Mouse (Mus musculus): ENCODE data around the gene Ptcra. TPM values are rescaled to one million over a fixed set of nuclear protein-coding genes. Genes with fewer than 3 reads are reported as not detected.

Ptcra gene
- polyA plus RNA-seq (2015; fragmentation: Nextera tagmentation; extraction: Ambion mirVana): 0.24 and 0.33 TPM in 2 replicates

DNA sequence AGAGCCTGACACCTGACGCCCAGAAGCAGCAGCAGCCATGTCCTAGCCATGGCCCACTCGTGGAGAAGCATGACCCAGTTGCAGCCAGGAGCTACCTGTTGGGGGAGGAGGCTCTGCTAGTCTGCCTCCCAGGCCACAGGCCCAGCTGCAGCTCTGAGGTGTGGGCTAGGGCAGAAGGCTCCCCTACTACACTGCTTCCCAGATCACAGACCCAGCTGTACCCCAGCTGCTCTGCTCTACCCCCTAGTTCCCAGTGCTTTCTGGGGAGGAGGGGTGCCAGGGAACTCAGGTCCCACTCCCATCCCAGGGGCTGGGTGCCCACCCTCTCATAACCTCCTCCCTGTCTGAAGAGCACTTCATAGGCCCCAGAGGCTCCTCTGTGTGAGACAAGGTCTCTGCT is at the start of gene Ptcra:
Ptcra (minus strand) TSS at position 169 of the 400 bp plus-strand sequence.
- WGBS: 77% methylated on average over 2 of the region's 2 CpGs
- no peaks in the 10 kb centered on the region for H3K4me1 ChIP-seq (replicated peaks; ENCODE audit: control insufficient read depth, insufficient read depth, low read length)
- TF ChIP-seq CTCF (IDR thresholded peaks at IDR 0.05; ENCODE audit: low read depth): no peak

DNA sequence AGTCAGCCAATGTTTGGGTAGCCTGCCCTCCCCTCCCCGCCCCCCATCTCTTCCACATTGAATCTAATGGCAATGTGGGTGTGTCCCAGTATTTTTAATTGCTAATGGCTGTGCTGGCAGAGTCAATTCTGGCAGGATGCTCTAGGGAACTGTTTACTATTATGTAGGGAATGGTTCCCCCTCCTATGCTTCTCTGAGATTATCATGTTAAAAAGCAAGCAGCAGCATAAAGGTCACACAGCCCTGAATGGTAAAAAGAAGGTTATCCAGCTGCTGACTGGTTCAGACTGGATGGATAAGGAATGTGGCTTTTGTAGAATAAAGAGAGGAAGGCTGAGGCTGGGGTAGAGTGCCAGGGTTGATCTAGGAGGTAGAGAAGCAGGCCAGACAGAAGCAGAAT is 48.9 kb upstream of the Ptcra start:
- Histone ChIP-seq H3K4me1 (replicated peaks; ENCODE audit: control insufficient read depth, insufficient read depth, low read length) (no peaks in the 10 kb centered on the region), H3K27ac (ENCODE audit: low read depth, low read length) (no peak overlapping the region), H3K4me2 (replicated peaks; ENCODE audit: low read depth) (no peak overlapping the region), H3K36me3 (ENCODE audit: control insufficient read depth, insufficient read depth) (peaks cover 43% of the 10 kb centered on the region), H3K9me3 (ENCODE audit: control insufficient read depth) (no peaks in the 10 kb centered on the region), H3K9ac (ENCODE audit: low read depth, low read length) (no peak overlapping the region), H3K4me3 (ENCODE audit: low read depth, low read length) (no peak overlapping the region), H3K27me3 (replicated peaks; ENCODE audit: control insufficient read depth, insufficient read depth, low read length) (no peaks in the 10 kb centered on the region)
- TF ChIP-seq CTCF (IDR thresholded peaks at IDR 0.05; ENCODE audit: low read depth): no peak
- ATAC-seq: no peak
- 93% methylated on average over 1 of the region's 1 CpGs for WGBS

More for the DNA sequence above, at the start of gene Ptcra:
- no peak for ATAC-seq
- Histone ChIP-seq H3K4me2 (replicated peaks; ENCODE audit: low read depth) (no peak within 1 kb of the TSS), H3K27ac (ENCODE audit: low read depth, low read length) (no peak within 1 kb of the TSS), H3K9me3 (ENCODE audit: control insufficient read depth) (no peaks in the 10 kb centered on the region), H3K27me3 (replicated peaks; ENCODE audit: control insufficient read depth, insufficient read depth, low read length) (no peaks in the 10 kb centered on the region), H3K9ac (ENCODE audit: low read depth, low read length) (no peak within 1 kb of the TSS), H3K36me3 (ENCODE audit: control insufficient read depth, insufficient read depth) (no peaks in the 10 kb centered on the region), H3K4me3 (ENCODE audit: low read depth, low read length) (no peak within 1 kb of the TSS)

DNA sequence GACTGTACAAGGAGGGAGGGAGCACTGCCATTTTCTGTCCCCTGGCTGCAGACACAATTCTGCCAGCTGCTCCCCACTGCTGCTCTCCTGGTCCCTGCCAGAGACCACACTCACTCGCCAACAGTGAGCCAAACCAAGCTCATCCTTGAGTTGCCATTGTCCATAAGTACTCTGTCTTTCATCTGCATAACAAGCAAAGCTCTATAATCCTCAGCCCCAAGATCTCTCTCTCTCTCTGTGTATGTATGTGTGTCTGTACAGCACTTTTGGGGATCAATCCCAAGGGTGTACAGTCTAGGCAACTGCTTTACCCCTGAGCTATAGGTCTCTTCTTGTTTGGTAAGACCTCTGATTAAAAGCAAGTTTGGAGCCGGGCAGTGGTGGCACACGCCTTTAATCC is 47.2 kb upstream of the Ptcra start:
- no peak for TF ChIP-seq CTCF (IDR thresholded peaks at IDR 0.05; ENCODE audit: low read depth)
- no peak overlapping the region for H3K27ac ChIP-seq (ENCODE audit: low read depth, low read length)
- H3K27me3 ChIP-seq (replicated peaks; ENCODE audit: control insufficient read depth, insufficient read depth, low read length): no peaks in the 10 kb centered on the region
- no peak overlapping the region for H3K9ac ChIP-seq (ENCODE audit: low read depth, low read length)
- H3K9me3 ChIP-seq (ENCODE audit: control insufficient read depth): no peaks in the 10 kb centered on the region
- no peak overlapping the region for H3K4me2 ChIP-seq (replicated peaks; ENCODE audit: low read depth)
- H3K4me1 ChIP-seq (replicated peaks; ENCODE audit: control insufficient read depth, insufficient read depth, low read length): no peaks in the 10 kb centered on the region
- peaks cover 56% of the 10 kb centered on the region for H3K36me3 ChIP-seq (ENCODE audit: control insufficient read depth, insufficient read depth)
- WGBS: 94% methylated on average over 3 of the region's 3 CpGs
- H3K4me3 ChIP-seq (ENCODE audit: low read depth, low read length): no peak overlapping the region
- ATAC-seq: no peak

DNA sequence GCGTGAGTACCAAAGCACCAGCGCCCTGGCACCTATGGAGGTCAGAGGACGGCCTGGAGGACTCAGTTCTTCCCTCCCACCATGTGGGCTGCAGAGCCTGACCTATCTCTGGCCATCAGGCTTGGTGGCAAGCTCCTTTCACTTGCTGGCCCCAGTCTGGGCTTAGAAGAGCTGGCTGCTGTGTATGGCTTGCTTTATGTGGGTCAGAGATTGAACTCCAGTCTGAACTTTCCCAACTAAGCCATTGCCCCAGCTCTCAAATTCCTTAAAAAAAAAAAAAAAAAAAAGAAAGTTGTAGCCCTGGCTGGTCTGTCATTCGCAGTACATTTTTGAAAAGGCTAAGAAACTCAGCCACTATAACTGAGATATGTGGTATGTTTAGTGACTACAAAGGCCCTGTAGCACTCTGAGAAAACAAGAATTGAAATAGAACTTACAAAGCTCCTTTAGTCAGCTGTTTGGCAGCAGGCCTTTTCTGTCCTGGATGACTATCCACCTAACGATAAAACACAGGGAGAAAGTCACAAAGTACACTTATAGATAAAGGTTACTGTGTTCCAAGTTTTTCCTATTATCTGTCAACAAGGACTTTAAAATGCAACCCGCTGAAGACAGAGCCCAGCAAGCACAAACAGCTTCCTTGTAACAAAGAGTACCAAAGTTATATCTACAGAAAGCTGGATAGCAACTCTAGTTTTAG is 45.8 kb upstream of the Ptcra start:
- peak overlapping the region; percentile 35; the same call in 1 of the 2 replicates for H3K27ac ChIP-seq (ENCODE audit: low read depth, low read length)
- WGBS: 76% methylated on average over 6 of the region's 6 CpGs

DNA sequence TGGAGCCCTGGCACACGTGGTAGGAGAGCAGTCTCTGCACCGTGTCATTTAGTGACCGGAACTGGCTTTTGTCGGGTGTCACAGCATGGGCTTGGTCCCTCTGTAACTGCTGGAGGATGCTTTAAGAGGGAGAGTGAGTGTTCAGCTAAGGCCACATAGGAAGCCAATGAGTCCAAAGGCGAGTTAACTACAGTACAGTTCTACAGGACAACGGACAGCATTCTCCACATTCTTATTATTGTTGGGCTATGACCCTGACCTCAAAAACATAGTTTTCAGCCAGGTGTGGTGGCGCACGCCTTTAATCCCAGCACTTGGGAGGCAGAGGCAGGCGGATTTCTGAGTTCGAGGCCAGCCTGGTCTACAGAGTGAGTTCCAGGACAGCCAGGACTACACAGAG is 44.9 kb upstream of the Ptcra start:
- whole genome bisulfite sequencing: 93% methylated on average over 9 of the region's 10 CpGs
- no peaks in the 10 kb centered on the region for H3K4me1 ChIP-seq (replicated peaks; ENCODE audit: control insufficient read depth, insufficient read depth, low read length)
- H3K27me3 ChIP-seq (replicated peaks; ENCODE audit: control insufficient read depth, insufficient read depth, low read length): no peaks in the 10 kb centered on the region
- no peaks in the 10 kb centered on the region for H3K9me3 ChIP-seq (ENCODE audit: control insufficient read depth)
- no peak overlapping the region for H3K4me2 ChIP-seq (replicated peaks; ENCODE audit: low read depth)
- no peak overlapping the region for H3K9ac ChIP-seq (ENCODE audit: low read depth, low read length)
- TF ChIP-seq CTCF (IDR thresholded peaks at IDR 0.05; ENCODE audit: low read depth): no peak
- peaks cover 52% of the 10 kb centered on the region for H3K36me3 ChIP-seq (ENCODE audit: control insufficient read depth, insufficient read depth)
- no peak overlapping the region for H3K4me3 ChIP-seq (ENCODE audit: low read depth, low read length)
- no peak for ATAC-seq
- H3K27ac ChIP-seq (ENCODE audit: low read depth, low read length): no peak overlapping the region

More for the DNA sequence above, 45.8 kb upstream of the Ptcra start:
- no peak for TF ChIP-seq CTCF (IDR thresholded peaks at IDR 0.05; ENCODE audit: low read depth)
- Histone ChIP-seq H3K9ac (ENCODE audit: low read depth, low read length) (no peak overlapping the region), H3K4me2 (replicated peaks; ENCODE audit: low read depth) (no peak overlapping the region), H3K9me3 (ENCODE audit: control insufficient read depth) (no peaks in the 10 kb centered on the region), H3K36me3 (ENCODE audit: control insufficient read depth, insufficient read depth) (peaks cover 56% of the 10 kb centered on the region), H3K4me1 (replicated peaks; ENCODE audit: control insufficient read depth, insufficient read depth, low read length) (no peaks in the 10 kb centered on the region), H3K27me3 (replicated peaks; ENCODE audit: control insufficient read depth, insufficient read depth, low read length) (no peaks in the 10 kb centered on the region), H3K4me3 (ENCODE audit: low read depth, low read length) (no peak overlapping the region)
- no peak for ATAC-seq

DNA sequence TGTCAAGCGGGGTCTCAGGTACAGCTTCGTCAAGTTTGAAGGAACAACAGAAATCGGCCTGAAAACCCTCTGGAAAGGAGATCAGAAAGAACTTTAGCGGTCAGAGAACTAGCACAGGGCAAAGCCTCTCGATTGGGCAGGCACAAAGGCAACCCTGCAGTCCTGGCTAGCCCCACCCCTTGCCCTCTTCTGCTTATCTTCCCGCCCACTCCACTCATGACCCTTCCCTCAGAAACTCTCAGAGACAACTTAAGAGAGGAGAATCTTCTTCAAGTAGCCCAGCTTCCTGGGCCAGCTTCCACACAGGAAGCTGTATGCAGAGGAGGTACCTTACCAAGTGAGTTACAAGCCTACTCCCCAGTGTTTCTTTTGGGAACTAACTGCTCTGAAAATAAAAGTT is 38.2 kb upstream of the Ptcra start:
- 83% methylated on average over 6 of the region's 6 CpGs for WGBS

More for the DNA sequence above, 38.2 kb upstream of the Ptcra start:
- Histone ChIP-seq H3K9ac (ENCODE audit: low read depth, low read length) (no peak overlapping the region), H3K4me3 (ENCODE audit: low read depth, low read length) (no peak overlapping the region), H3K9me3 (ENCODE audit: control insufficient read depth) (no peaks in the 10 kb centered on the region), H3K27ac (ENCODE audit: low read depth, low read length) (no peak overlapping the region), H3K36me3 (ENCODE audit: control insufficient read depth, insufficient read depth) (peaks cover 42% of the 10 kb centered on the region), H3K4me1 (replicated peaks; ENCODE audit: control insufficient read depth, insufficient read depth, low read length) (no peaks in the 10 kb centered on the region), H3K4me2 (replicated peaks; ENCODE audit: low read depth) (no peak overlapping the region), H3K27me3 (replicated peaks; ENCODE audit: control insufficient read depth, insufficient read depth, low read length) (no peaks in the 10 kb centered on the region)
- no peak for TF ChIP-seq CTCF (IDR thresholded peaks at IDR 0.05; ENCODE audit: low read depth)
- ATAC-seq: no peak

Data from intestine, postnatal 0 days (tissue).